Mouse (Mus musculus): ENCODE results near the gene Sgms2.

- no peak for TF ChIP-seq CTCF (IDR thresholded peaks at IDR 0.05; ENCODE audit: low read depth, low read length)
- TF ChIP-seq POLR2A (IDR thresholded peaks at IDR 0.05; ENCODE audit: borderline replicate concordance, low read depth, low read length) = no peak
Observed at GRCm38 (mm10) chr3:131291890-131292289, 199.3 kb downstream of the Sgms2 start.
